Mouse (Mus musculus) liver, embryonic 12.5 days (tissue): ENCODE results near the gene St7l. TPM values are rescaled to one million over a fixed set of nuclear protein-coding genes. Genes with fewer than 3 reads are reported as not detected.
A peak's percentile ranks its signal among the peaks of the same experiment; 100 is the strongest.

Source experiments
- ATAC-seq: fragments of 200-750 bp; cut with Nextera tagmentation; 2 replicates; pipeline ENCODE4 v1.8.0; 2017; ENCODE audit warnings: moderate number of reproducible peaks, mild to moderate bottlenecking, moderate library complexity
- H3K27ac ChIP-seq: fragments of 300-500 bp; sonication (generic); 2 replicates; pipeline ENCODE4 v1.5.1; 2016; ENCODE audit warnings: mild to moderate bottlenecking
- H3K27me3 ChIP-seq: fragments of 300-500 bp; sonication (generic); replicated peaks from 2 replicates; pipeline ENCODE4 v1.6.1; 2016; ENCODE audit warnings: mild to moderate bottlenecking, moderate library complexity
- H3K36me3 ChIP-seq: fragments of 300-500 bp; sonication (generic); 2 replicates; pipeline ENCODE4 v1.6.1; 2016; ENCODE audit warnings: mild to moderate bottlenecking, moderate library complexity
- H3K4me1 ChIP-seq: fragments of 300-500 bp; sonication (generic); 2 replicates; pipeline ENCODE4 v1.6.1; 2016
- H3K4me2 ChIP-seq: fragments of 300-500 bp; sonication (generic); 2 replicates; pipeline ENCODE4 v1.6.1; 2016; ENCODE audit warnings: mild to moderate bottlenecking, moderate library complexity
- H3K4me3 ChIP-seq: fragments of 300-500 bp; sonication (generic); 2 replicates; pipeline ENCODE4 v1.5.1; 2016; ENCODE audit warnings: mild to moderate bottlenecking, moderate library complexity
- H3K9ac ChIP-seq: fragments of 300-500 bp; sonication (generic); 2 replicates; pipeline ENCODE4 v1.6.1; 2016; ENCODE audit warnings: mild to moderate bottlenecking, moderate library complexity
- H3K9me3 ChIP-seq: fragments of 300-500 bp; sonication (generic); replicated peaks from 2 replicates; pipeline ENCODE4 v1.6.1; 2016; ENCODE audit warnings: mild to moderate bottlenecking, moderate library complexity
- WGBS: fragments of 180-500 bp; shearing (Covaris S2); methylation state at CpG from one replicate; pipeline ENCODE4 v1.1.7; 2016; ENCODE audit not compliant: insufficient replicate concordance; 5-methylcytosine and 5-hydroxymethylcytosine counted together
- polyA plus RNA-seq: library from polyadenylated mRNA; unstranded; fragments of >200 nt; fragmentation: Nextera tagmentation; extraction: Ambion mirVana; gene quantifications from 2 replicates; pipeline ENCODE4 v1.2.1, GENCODE M21; 2016

Gene St7l
- polyA plus RNA-seq, 1 experiment from 2014 or later: 19.3 TPM

DNA sequence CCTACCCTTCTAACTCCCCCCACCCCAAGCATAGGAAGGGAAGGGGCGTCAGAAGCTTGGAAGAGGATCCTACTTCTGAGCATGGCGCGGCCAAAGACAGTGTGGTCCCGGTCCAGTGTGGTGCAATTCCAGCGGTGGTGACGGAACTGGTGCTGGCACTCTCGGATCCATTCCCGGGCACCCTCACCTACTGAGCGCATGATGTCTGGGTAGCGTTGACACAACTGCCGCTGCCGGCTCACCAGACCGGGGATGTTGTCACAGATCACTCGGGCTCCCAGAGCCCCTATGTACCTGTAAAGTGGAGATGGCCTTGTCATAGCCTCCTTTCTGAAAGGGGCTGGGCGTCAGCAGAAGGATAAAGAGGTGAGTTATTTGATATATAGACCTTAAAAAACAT, 90.7 kb downstream of the St7l start:
- Histone ChIP-seq H3K4me1 (no peaks in the 10 kb centered on the region), H3K27me3 (peaks cover 18% of the 10 kb centered on the region), H3K9ac (no peak overlapping the region), H3K27ac (no peak overlapping the region), H3K4me2 (no peak overlapping the region), H3K36me3 (peaks cover 33% of the 10 kb centered on the region), H3K4me3 (no peak overlapping the region), H3K9me3 (no peaks in the 10 kb centered on the region)
- 90% methylated on average over 15 of the region's 15 CpGs for WGBS
- no peak for ATAC-seq

DNA sequence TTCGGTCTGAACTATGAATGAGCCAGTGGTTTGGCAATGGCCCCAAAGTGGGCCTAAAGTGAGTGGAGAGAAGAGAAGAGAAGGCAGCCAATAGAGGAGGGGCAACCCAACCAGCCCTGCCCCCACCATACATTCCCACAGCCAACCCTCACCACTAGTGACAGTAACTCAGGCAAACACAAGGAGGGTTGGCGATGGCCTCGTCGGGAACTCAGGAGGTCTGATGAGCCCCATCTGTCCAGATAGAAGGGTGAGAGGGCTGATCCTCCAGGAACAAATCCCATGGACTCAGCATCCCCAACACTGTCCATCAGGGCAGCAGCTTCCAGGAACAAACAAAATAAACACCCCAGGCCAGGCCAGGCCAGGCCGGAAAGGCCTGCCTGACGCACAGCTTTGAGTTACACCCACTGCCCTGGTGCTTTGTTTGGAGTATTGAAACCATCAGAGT, 92.4 kb downstream of the St7l start:
- Histone ChIP-seq H3K27ac (no peak overlapping the region), H3K27me3 (peaks cover 34% of the 10 kb centered on the region), H3K4me2 (no peak overlapping the region), H3K9me3 (no peaks in the 10 kb centered on the region), H3K9ac (no peak overlapping the region), H3K4me1 (0 out of 2 replicates have a peak, but pooled peaks cover 5% of the 10 kb centered on the region), H3K4me3 (no peak overlapping the region), H3K36me3 (peaks cover 19% of the 10 kb centered on the region)
- 81% methylated on average over 6 of the region's 6 CpGs for WGBS
- no peak for ATAC-seq

- no peak overlapping the region for H3K9ac ChIP-seq
- no peak overlapping the region for H3K4me2 ChIP-seq
- H3K36me3 ChIP-seq: 0 out of 2 replicates have a peak, but pooled peaks cover 3% of the 10 kb centered on the region
- peaks cover 76% of the 10 kb centered on the region for H3K27me3 ChIP-seq
- no peak overlapping the region for H3K4me3 ChIP-seq
- no peak for ATAC-seq
- H3K27ac ChIP-seq: no peak overlapping the region
- 14% methylated on average over 19 of the region's 19 CpGs for WGBS
- no peaks in the 10 kb centered on the region for H3K9me3 ChIP-seq
- H3K4me1 ChIP-seq: peaks cover 19% of the 10 kb centered on the region; the same call in 1 of the 2 replicates
These were observed 96.5 kb downstream of the St7l start for GRCm38 (mm10) chr3:104960026-104961000.

GRCm38 (mm10) chr3:104961066-104962059, 97.6 kb downstream of the St7l start, which contains the start of gene Wnt2b:
Gene Wnt2b, minus strand, starts transcription at chr3:104961921.
- peak; percentile 24; the same call in 1 of the 2 replicates for ATAC-seq
- no peak within 1 kb of the TSS for H3K27ac ChIP-seq
- 2% methylated on average over 70 of the region's 87 CpGs for WGBS
- H3K9me3 ChIP-seq: no peaks in the 10 kb centered on the region
- no peak within 1 kb of the TSS for H3K9ac ChIP-seq
- H3K27me3 ChIP-seq: peaks cover 86% of the 10 kb centered on the region
- no peaks in the 10 kb centered on the region for H3K36me3 ChIP-seq
- H3K4me2 ChIP-seq: peak within 1 kb of the TSS; percentile 67
- H3K4me1 ChIP-seq: peaks cover 19% of the 10 kb centered on the region; the same call in 1 of the 2 replicates
- H3K4me3 ChIP-seq: peak within 1 kb of the TSS; percentile 46

DNA sequence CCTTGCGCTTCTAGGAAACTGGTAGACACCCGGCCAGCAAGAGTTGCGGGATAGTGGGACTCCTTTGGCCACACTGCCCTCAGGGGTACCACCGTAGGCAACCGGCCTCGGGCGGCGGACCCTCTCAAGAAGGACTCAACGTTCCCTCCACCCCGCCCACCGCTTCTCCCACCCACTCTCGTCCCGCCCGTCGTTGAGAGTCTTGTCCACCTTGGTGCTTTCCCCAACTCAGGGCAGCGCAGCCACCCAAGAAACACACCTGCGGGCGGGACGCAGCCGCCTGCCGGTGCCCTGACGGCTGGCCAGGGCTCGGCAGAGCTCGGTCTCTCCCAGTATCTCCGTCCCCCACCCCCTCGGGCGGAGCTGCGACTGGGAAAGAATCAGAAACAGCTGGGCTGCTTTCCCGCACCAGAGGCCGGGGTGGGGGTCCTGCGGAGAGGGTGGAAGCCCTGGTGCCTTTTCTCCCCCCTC, 98.4 kb downstream of the St7l start:
- no peak overlapping the region for H3K27ac ChIP-seq
- H3K27me3 ChIP-seq: peaks cover 94% of the 10 kb centered on the region
- H3K4me1 ChIP-seq: peaks cover 19% of the 10 kb centered on the region; the same call in 1 of the 2 replicates
- H3K36me3 ChIP-seq: no peaks in the 10 kb centered on the region
- H3K9me3 ChIP-seq: no peaks in the 10 kb centered on the region
- ATAC-seq: no peak
- peak overlapping the region; percentile 46 for H3K4me3 ChIP-seq
- H3K4me2 ChIP-seq: peak overlapping the region; percentile 67
- WGBS: 2% methylated on average over 31 of the region's 31 CpGs
- no peak overlapping the region for H3K9ac ChIP-seq

DNA sequence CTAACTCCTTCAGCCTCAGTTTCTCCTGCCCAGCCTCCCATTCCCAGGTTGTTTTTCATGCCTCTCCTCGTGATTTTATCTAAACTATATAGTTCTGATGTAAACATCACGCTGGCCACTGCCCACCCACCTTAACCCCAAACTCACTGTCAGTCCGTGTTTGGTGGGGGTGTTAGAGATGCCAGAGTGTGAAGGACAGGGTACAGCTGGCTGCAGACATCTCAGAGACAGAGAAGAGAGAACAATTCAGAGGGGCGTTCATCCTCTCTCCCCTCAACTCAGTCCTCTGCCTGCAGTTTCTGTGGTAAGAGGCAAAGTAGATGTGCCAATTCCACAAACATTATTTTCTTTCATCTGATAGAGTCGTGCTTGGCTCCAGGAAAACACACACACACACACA, 99.1 kb downstream of the St7l start:
- Histone ChIP-seq H3K9ac (no peak overlapping the region), H3K36me3 (no peaks in the 10 kb centered on the region), H3K4me1 (peaks cover 24% of the 10 kb centered on the region; the same call in 1 of the 2 replicates), H3K4me3 (no peak overlapping the region), H3K27me3 (peaks cover 98% of the 10 kb centered on the region), H3K4me2 (no peak overlapping the region), H3K27ac (no peak overlapping the region), H3K9me3 (no peaks in the 10 kb centered on the region)
- ATAC-seq: no peak
- WGBS: 9% methylated on average over 4 of the region's 5 CpGs

DNA sequence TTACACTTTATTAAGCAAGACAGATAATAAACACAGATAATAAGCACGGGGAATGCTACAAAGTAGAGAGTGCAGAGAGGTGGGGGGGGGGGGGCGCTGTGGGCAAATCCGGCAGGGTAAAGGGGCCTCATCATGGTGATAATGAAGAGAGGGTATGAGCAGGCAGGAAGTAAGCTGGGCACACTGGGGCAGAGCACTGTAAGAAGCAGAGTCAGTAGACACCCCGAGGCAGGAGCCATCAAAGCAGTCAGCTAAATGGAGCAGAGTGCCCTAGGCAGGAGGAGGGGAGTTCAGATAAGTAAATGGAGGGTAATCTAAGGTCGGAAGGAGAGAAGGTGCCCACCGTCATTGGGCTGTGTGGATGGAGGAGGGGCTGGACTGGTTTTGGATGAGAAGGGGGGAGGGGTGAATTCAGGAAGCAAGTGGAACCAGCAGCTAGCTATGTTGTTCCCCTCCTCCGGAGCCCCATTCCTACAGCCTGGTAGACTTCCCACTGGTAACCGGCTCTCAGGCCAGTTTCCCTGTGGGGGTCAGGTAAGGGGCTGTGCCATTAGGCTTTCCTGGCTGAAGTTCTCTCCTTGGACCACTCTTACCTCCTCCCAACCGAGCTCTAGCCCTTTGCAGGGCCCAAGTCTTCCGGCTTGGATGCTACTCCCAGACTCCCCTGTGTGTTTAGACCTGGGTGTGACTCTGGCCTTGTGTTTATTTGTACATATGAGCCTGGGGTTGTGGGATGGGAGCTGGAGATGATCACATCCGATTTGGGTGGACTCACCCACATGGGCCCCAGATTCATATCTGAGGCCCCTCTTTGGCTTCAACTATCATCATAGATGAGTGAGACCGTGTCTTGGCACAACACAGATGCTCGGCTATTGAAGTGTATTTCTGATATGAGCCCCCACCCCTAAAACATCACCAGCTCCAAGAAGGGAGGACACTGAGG, 99.8 kb downstream of the St7l start:
- H3K36me3 ChIP-seq: no peaks in the 10 kb centered on the region
- no peaks in the 10 kb centered on the region for H3K9me3 ChIP-seq
- H3K4me3 ChIP-seq: no peak overlapping the region
- WGBS: 19% methylated on average over 13 of the region's 13 CpGs
- no peak for ATAC-seq
- H3K9ac ChIP-seq: no peak overlapping the region
- H3K27ac ChIP-seq: no peak overlapping the region
- H3K27me3 ChIP-seq: peaks cover 90% of the 10 kb centered on the region
- H3K4me2 ChIP-seq: no peak overlapping the region; the same call in 1 of the 2 replicates
- peaks cover 32% of the 10 kb centered on the region; the same call in 1 of the 2 replicates for H3K4me1 ChIP-seq

DNA sequence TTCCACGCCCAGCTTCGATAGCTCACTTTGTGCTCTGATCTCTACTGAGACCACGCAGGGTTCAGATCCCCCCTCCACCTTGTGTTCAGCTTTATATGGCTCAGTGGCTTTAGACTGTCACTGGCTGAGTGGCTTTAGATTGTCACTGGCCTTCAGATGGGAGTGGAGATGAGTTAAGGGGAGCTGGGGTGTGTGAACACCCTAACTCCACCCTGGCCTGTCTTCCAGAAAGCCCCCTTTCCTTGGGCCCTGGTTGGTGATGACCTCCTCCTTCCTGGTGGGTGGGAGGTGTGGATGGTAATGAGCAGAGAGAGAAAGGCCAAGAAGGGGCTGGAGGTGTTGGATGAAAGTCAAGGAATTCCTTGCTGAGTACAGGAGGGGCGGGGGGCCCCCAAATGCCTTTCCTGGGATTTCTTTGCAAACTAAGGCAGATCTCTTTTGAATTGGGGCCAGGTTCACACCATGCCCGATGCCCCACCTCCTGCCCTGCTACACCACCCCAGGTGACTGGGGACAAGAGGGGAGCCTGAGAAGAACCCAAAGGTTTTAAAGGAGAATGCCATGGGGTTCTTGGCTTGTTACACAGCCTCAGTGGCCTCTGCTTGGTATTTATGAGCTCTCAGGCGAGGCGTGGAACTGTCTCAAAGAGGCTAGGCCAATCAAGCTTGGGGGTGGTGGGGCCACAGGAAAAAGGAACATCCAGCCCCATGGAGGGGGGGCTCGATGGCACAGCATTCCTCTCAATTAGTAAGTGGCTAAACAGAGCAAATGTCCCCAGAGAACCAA, 101.5 kb downstream of the St7l start:
- Histone ChIP-seq H3K27ac (no peak overlapping the region), H3K4me2 (no peak overlapping the region), H3K27me3 (peaks cover 74% of the 10 kb centered on the region), H3K9ac (no peak overlapping the region), H3K9me3 (no peaks in the 10 kb centered on the region), H3K36me3 (no peaks in the 10 kb centered on the region), H3K4me3 (no peak overlapping the region), H3K4me1 (peaks cover 32% of the 10 kb centered on the region; the same call in 1 of the 2 replicates)
- 52% methylated on average over 8 of the region's 8 CpGs for WGBS
- no peak for ATAC-seq

GRCm38 (mm10) chr3:104965991-104966554, 102.3 kb downstream of the St7l start:
- Histone ChIP-seq H3K4me3 (no peak overlapping the region), H3K4me2 (no peak overlapping the region), H3K9ac (no peak overlapping the region), H3K27me3 (peaks cover 66% of the 10 kb centered on the region), H3K36me3 (no peaks in the 10 kb centered on the region), H3K9me3 (no peaks in the 10 kb centered on the region), H3K4me1 (peaks cover 29% of the 10 kb centered on the region; the same call in 1 of the 2 replicates), H3K27ac (no peak overlapping the region)
- 62% methylated on average over 7 of the region's 7 CpGs for WGBS
- ATAC-seq: no peak
